Mouse (Mus musculus): ENCODE results near the gene Adgre5. TPM values are rescaled to one million over a fixed set of nuclear protein-coding genes. Genes with fewer than 3 reads are reported as not detected.

Gene Adgre5
- polyA plus RNA-seq, 1 experiment = 114 TPM

- Histone ChIP-seq H3K4me3 (ENCODE audit: insufficient read depth, poor library complexity, severe bottlenecking) (no peak overlapping the region), H3K79me3 (ENCODE audit: low read depth) (peaks cover 7% of the 10 kb centered on the region), H3ac (ENCODE audit: control insufficient read depth, insufficient read length, low read depth) (no peak overlapping the region), H3K27me3 (ENCODE audit: control insufficient read depth, insufficient read depth, insufficient read length) (no peaks in the 10 kb centered on the region), H3K79me2 (ENCODE audit: control insufficient read depth, insufficient read depth) (peaks cover 31% of the 10 kb centered on the region), H3K36me3 (ENCODE audit: control insufficient read depth, insufficient read depth) (no peaks in the 10 kb centered on the region)
- TF ChIP-seq MYOD1 (IDR thresholded peaks at IDR 0.05; ENCODE audit: control insufficient read depth, insufficient read length, low read depth) (no peak), MAX (IDR thresholded peaks at IDR 0.05) (no peak), CTCF (IDR thresholded peaks at IDR 0.05; ENCODE audit: control insufficient read depth, insufficient read depth, insufficient read length) (no peak), MYOG (IDR thresholded peaks at IDR 0.05; ENCODE audit: control insufficient read depth, extremely low read depth, insufficient read length) (no peak), USF1 (IDR thresholded peaks at IDR 0.05; ENCODE audit: low read depth) (peak; percentile 44)
Observed at GRCm38 (mm10) chr8:83741849-83742655, 926 bp upstream of the Adgre5 start.

GRCm38 (mm10) chr8:83740586-83740975, 545 bp downstream of the Adgre5 start:
- no peaks in the 10 kb centered on the region for H3K27me3 ChIP-seq (ENCODE audit: control insufficient read depth, insufficient read depth, insufficient read length)
- H3K36me3 ChIP-seq (ENCODE audit: control insufficient read depth, insufficient read depth) = no peaks in the 10 kb centered on the region
- H3K4me3 ChIP-seq (ENCODE audit: insufficient read depth, poor library complexity, severe bottlenecking) = peak overlapping the region; percentile 59
- peak overlapping the region; percentile 72 for H3ac ChIP-seq (ENCODE audit: control insufficient read depth, insufficient read length, low read depth)
- peaks cover 22% of the 10 kb centered on the region for H3K79me3 ChIP-seq (ENCODE audit: low read depth)
- H3K79me2 ChIP-seq (ENCODE audit: control insufficient read depth, insufficient read depth) = peaks cover 45% of the 10 kb centered on the region
- TF ChIP-seq MAX (IDR thresholded peaks at IDR 0.05) = no peak
- no peak for TF ChIP-seq USF1 (IDR thresholded peaks at IDR 0.05; ENCODE audit: low read depth)
- no peak for TF ChIP-seq CEBPB (IDR thresholded peaks at IDR 0.05; ENCODE audit: low read depth)
- TF ChIP-seq MYOD1 (IDR thresholded peaks at IDR 0.05; ENCODE audit: control insufficient read depth, insufficient read length, low read depth) = no peak

- Histone ChIP-seq H3K36me3 (ENCODE audit: control insufficient read depth, insufficient read depth) (no peaks in the 10 kb centered on the region), H3K79me2 (ENCODE audit: control insufficient read depth, insufficient read depth) (peaks cover 52% of the 10 kb centered on the region), H3K4me3 (ENCODE audit: insufficient read depth, poor library complexity, severe bottlenecking) (peak overlapping the region; percentile 59), H3K27me3 (ENCODE audit: control insufficient read depth, insufficient read depth, insufficient read length) (no peaks in the 10 kb centered on the region), H3K79me3 (ENCODE audit: low read depth) (peaks cover 28% of the 10 kb centered on the region), H3ac (ENCODE audit: control insufficient read depth, insufficient read length, low read depth) (peak overlapping the region; percentile 59)
- no peak for TF ChIP-seq CEBPB (IDR thresholded peaks at IDR 0.05; ENCODE audit: low read depth)
- TF ChIP-seq MYOG (IDR thresholded peaks at IDR 0.05; ENCODE audit: control insufficient read depth, extremely low read depth, insufficient read length) = no peak
- peak; percentile 99 for TF ChIP-seq MYOD1 (IDR thresholded peaks at IDR 0.05; ENCODE audit: control insufficient read depth, insufficient read length, low read depth)
- no peak for TF ChIP-seq MAX (IDR thresholded peaks at IDR 0.05)
- no peak for TF ChIP-seq CTCF (IDR thresholded peaks at IDR 0.05; ENCODE audit: control insufficient read depth, insufficient read depth, insufficient read length)
Observed at GRCm38 (mm10) chr8:83739711-83740468, 1.2 kb downstream of the Adgre5 start.

- H3K4me3 ChIP-seq (ENCODE audit: insufficient read depth, poor library complexity, severe bottlenecking) = peak overlapping the region; percentile 6
- H3K36me3 ChIP-seq (ENCODE audit: control insufficient read depth, insufficient read depth) = no peaks in the 10 kb centered on the region
- peaks cover 60% of the 10 kb centered on the region for H3K79me2 ChIP-seq (ENCODE audit: control insufficient read depth, insufficient read depth)
- peaks cover 30% of the 10 kb centered on the region for H3K79me3 ChIP-seq (ENCODE audit: low read depth)
- TF ChIP-seq MYOD1 (IDR thresholded peaks at IDR 0.05; ENCODE audit: control insufficient read depth, insufficient read length, low read depth) (no peak), MAX (IDR thresholded peaks at IDR 0.05) (no peak), CEBPB (IDR thresholded peaks at IDR 0.05; ENCODE audit: low read depth) (no peak), USF1 (IDR thresholded peaks at IDR 0.05; ENCODE audit: low read depth) (no peak), MYOG (IDR thresholded peaks at IDR 0.05; ENCODE audit: control insufficient read depth, extremely low read depth, insufficient read length) (no peak), CTCF (IDR thresholded peaks at IDR 0.05; ENCODE audit: control insufficient read depth, insufficient read depth, insufficient read length) (no peak), FOSL1 (IDR thresholded peaks at IDR 0.05; ENCODE audit: insufficient read depth, low read length, poor library complexity, severe bottlenecking) (no peak)
- peak overlapping the region; percentile 19 for H3ac ChIP-seq (ENCODE audit: control insufficient read depth, insufficient read length, low read depth)
- H3K27me3 ChIP-seq (ENCODE audit: control insufficient read depth, insufficient read depth, insufficient read length) = no peaks in the 10 kb centered on the region
Observed at GRCm38 (mm10) chr8:83738949-83739710, 2.0 kb downstream of the Adgre5 start.

- Histone ChIP-seq H3K27me3 (ENCODE audit: control insufficient read depth, insufficient read depth, insufficient read length) (no peaks in the 10 kb centered on the region), H3ac (ENCODE audit: control insufficient read depth, insufficient read length, low read depth) (peak overlapping the region; percentile 13), H3K79me3 (ENCODE audit: low read depth) (peaks cover 30% of the 10 kb centered on the region), H3K36me3 (ENCODE audit: control insufficient read depth, insufficient read depth) (peaks cover 1% of the 10 kb centered on the region), H3K4me3 (ENCODE audit: insufficient read depth, poor library complexity, severe bottlenecking) (no peak overlapping the region), H3K79me2 (ENCODE audit: control insufficient read depth, insufficient read depth) (peaks cover 69% of the 10 kb centered on the region)
- TF ChIP-seq MYOD1 (IDR thresholded peaks at IDR 0.05; ENCODE audit: control insufficient read depth, insufficient read length, low read depth) (peak; percentile 29), FOSL1 (IDR thresholded peaks at IDR 0.05; ENCODE audit: insufficient read depth, low read length, poor library complexity, severe bottlenecking) (peak; percentile 87), CTCF (IDR thresholded peaks at IDR 0.05; ENCODE audit: control insufficient read depth, insufficient read depth, insufficient read length) (no peak)
Observed at GRCm38 (mm10) chr8:83737852-83738562, 3.1 kb downstream of the Adgre5 start.

Measured in C2C12 (cell line).